Mouse (Mus musculus) G1E (cell line): ENCODE data around the gene Slx4ip.

Source experiments
- CTCF ChIP-seq: IDR thresholded peaks from 2 replicates; pipeline ENCODE4 v1.5.1; 2012; ENCODE audit warnings: low read depth, low read length, inconsistent platforms, mixed read lengths
- POLR2AphosphoS5 ChIP-seq: IDR thresholded peaks from 2 replicates; pipeline ENCODE4 v1.6.1; 2012; ENCODE audit warnings: low read depth, low read length, inconsistent platforms; ENCODE audit not compliant: insufficient replicate concordance
- TAL1 ChIP-seq: conservative IDR thresholded peaks from 2 replicates; pipeline ENCODE4 v1.6.1; 2012; ENCODE audit warnings: low read depth, low read length, inconsistent platforms, mixed read lengths

GRCm38 (mm10) chr2:136885579-136885978 lies 5.4 kb upstream of the Slx4ip start, which contains the start of gene AL731706.2:
- no peak for TF ChIP-seq CTCF
- no peak for TF ChIP-seq TAL1
- no peak for TF ChIP-seq POLR2AphosphoS5
